Mouse (Mus musculus): Measurements from ENCODE around the gene 4930505A04Rik. TPM values are rescaled to one million over a fixed set of nuclear protein-coding genes. Genes with fewer than 3 reads are reported as not detected.
A peak's percentile ranks its signal among the peaks of the same experiment; 100 is the strongest.

4930505A04Rik gene
- not detected in 2 replicates for polyA plus RNA-seq (2015; fragmentation: Nextera tagmentation; extraction: Ambion mirVana)

DNA sequence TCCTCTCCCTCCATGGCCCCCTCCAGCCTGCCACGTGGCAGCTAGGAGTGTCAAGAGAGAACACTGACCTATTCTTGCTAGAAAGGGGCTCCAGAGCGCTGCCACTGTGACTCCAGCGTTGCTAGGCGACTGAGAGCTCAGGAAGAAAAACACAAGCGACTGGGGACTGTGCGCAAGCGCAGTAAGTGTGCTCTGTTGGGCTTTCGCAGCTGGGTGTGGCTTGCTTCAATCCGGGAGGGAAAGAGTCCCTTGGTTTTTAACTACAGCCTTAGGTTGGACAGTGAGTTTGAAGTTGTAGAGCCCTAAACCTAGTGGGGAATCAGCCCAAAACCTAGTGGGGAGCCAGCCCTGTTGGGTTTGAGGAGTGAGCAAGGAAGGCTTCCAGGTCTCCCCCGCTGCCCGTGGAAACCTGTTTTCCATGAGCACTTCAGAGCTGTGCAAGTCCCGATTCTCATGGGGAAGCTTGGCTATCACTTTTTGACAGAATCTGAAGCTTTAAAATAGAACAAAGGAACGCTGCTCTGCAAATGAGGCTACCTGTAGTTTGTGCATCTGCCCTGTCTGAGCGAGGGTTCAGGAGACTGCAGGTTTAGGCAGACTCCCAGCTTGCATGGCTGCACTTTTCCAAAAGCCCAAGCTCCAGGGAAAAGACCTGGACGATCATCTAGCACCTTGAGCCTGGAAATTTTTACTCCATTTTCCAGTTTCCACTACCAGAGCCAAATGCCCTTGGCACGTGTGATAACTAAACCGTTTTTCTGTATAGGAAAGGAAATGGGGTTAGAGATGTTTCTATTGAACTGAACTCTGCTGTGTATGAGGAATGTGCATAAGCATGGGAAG lies at the start of gene 4930505A04Rik:
Gene 4930505A04Rik, minus strand, starts transcription at position 77 of the 843 bp plus-strand sequence.
- Histone ChIP-seq H3K9me3 (replicated peaks) (no peaks in the 10 kb centered on the region), H3K9ac (peak within 1 kb of the TSS; percentile 71), H3K27me3 (no peaks in the 10 kb centered on the region), H3K4me3 (peak within 1 kb of the TSS; percentile 52), H3K27ac (peak within 1 kb of the TSS; percentile 19), H3K4me1 (peaks cover 17% of the 10 kb centered on the region), H3K36me3 (ENCODE audit: poor library complexity, severe bottlenecking) (no peaks in the 10 kb centered on the region), H3K4me2 (peak within 1 kb of the TSS; percentile 76)
- peak; percentile 98 for ATAC-seq
- WGBS = 8% methylated on average over 17 of the region's 17 CpGs

DNA sequence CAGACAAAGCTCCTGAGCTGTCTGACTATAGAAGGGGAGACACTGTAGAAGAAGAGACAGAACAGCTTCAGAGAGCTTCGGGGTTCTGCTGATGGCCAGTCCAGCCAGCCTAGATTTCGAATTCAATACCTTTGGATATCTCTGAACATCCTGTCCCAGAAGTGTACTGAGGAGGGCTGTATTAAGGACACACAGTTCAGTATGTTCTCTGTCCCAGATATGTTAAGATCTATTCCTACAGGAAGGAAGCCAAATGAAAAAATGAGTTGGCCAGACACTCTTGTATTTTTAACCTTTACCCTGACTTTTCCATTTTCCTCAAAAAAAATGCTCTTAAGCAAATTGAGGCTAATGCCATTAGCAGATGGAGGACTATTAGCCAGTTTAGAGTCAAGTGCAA lies 45.5 kb upstream of the 4930505A04Rik start:
- no peak for ATAC-seq
- Histone ChIP-seq H3K9me3 (replicated peaks) (no peaks in the 10 kb centered on the region), H3K4me2 (no peak overlapping the region), H3K27me3 (no peaks in the 10 kb centered on the region), H3K4me1 (no peaks in the 10 kb centered on the region), H3K9ac (no peak overlapping the region), H3K4me3 (no peak overlapping the region), H3K27ac (no peak overlapping the region), H3K36me3 (ENCODE audit: poor library complexity, severe bottlenecking) (no peaks in the 10 kb centered on the region)
- WGBS = 81% methylated on average over 2 of the region's 2 CpGs

DNA sequence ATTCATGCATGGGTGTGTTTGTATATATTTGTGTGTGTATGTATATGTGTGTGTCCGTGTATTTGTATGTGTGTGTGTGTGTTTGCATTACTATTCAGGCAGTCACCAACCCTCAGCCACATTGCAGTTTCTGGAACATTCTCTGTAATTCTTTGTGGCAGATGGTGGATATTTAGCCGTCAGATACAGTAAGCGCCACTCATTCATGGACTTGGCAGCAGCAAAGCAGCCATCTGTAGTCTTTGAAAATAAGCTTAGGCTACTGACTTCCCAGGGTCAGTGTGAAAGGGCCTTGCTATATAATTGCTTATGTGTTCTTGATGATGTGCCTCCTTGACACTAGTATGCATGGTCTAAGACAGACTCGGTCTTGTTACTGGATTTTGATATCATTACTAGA lies 36.6 kb upstream of the 4930505A04Rik start:
- Histone ChIP-seq H3K9me3 (replicated peaks) (no peaks in the 10 kb centered on the region), H3K4me3 (no peak overlapping the region), H3K4me2 (no peak overlapping the region), H3K27ac (no peak overlapping the region), H3K36me3 (ENCODE audit: poor library complexity, severe bottlenecking) (no peaks in the 10 kb centered on the region), H3K27me3 (no peaks in the 10 kb centered on the region), H3K9ac (no peak overlapping the region), H3K4me1 (no peaks in the 10 kb centered on the region)
- WGBS = 81% methylated on average over 4 of the region's 4 CpGs
- ATAC-seq = peak; percentile 75

DNA sequence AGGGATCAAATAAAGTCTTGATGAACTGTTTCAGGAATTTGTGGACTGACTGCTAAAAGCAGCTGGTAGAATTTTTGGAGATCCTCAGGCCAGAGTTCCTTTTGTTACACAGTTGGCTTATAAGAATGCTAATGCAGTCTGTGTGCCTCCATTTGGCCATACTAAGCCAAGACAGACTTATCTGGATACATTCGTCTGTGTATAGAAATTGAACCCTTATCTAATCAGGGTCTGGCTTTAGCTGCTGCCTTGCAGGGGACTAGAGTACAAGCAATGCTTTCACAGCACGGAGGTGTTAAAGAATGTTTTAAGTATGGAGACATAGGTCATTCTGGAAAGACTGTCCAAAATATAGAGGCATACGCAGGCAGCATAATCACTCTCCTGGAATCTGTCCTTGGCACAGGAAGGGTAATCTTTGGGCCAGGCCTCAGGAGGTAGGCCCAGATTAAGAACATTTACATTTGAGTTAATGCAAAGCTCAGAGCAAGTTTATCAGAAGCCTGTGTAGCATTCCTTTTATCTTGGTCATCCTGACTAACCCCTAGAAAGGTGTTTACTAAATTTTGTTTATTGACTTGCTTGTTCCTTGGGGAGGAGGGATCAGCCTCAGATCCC lies 27.2 kb upstream of the 4930505A04Rik start:
- Histone ChIP-seq H3K27ac (no peak overlapping the region), H3K4me2 (no peak overlapping the region), H3K9ac (no peak overlapping the region), H3K27me3 (no peaks in the 10 kb centered on the region), H3K4me3 (no peak overlapping the region), H3K9me3 (replicated peaks) (no peaks in the 10 kb centered on the region), H3K4me1 (no peaks in the 10 kb centered on the region), H3K36me3 (ENCODE audit: poor library complexity, severe bottlenecking) (no peaks in the 10 kb centered on the region)
- 81% methylated on average over 3 of the region's 3 CpGs for WGBS
- no peak for ATAC-seq

DNA sequence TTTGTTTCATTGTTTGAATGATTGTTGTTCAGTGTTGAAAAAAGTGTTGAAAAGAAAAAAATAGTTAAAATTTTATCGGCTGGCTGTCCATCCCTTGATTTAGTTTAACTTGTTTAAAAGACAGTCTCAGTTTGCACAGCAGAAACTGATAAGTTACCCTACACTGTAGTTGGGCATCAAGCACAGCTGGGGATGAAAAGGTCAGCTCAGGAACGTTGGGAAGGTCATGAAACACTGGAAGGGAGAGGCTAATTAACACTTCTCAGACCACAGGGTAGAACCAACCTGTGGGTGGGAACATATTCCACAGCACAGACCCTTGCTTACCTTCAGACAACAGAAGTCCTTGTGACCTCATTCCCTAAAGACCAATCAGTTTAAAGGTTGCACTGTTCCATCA lies 25.5 kb upstream of the 4930505A04Rik start:
- Histone ChIP-seq H3K4me2 (no peak overlapping the region), H3K9ac (no peak overlapping the region), H3K36me3 (ENCODE audit: poor library complexity, severe bottlenecking) (no peaks in the 10 kb centered on the region), H3K4me3 (no peak overlapping the region), H3K27me3 (no peaks in the 10 kb centered on the region), H3K27ac (no peak overlapping the region), H3K4me1 (no peaks in the 10 kb centered on the region), H3K9me3 (replicated peaks) (no peaks in the 10 kb centered on the region)
- 58% methylated on average over 2 of the region's 2 CpGs for WGBS
- no peak for ATAC-seq

DNA sequence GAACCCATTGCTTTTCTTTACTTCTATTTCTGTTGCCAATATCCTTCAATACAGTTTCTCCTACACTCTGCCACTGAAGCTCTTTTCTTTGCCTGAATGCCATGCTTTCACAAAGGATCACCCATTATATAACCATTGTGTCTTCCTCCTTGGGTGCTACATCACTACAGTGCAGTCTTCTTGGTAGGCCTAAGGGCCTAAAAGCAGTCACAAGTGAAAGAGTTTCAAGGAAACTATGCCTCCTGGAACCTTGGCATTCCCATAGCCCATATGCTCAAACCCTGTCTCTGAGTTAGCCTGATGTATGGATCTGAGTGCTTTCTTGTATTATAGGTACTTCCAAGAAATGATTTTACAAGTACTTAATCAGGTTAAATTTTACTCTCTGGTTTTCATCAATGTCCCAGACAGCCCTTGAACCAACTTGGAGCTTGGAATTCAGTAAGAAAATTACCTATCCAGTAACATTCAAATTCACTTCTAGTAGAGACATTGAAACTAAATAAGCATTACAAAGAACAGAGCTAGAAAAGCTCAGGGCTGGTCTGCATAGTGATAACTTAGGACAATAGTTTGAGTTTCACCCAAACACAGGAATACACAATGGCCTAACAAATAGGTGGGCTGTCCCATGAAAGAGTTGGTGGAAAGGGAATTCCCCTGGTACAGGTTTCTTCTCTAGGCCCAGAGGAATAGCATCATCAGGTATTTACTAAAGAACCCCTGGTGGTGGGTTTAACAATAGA lies 20.1 kb upstream of the 4930505A04Rik start:
- H3K36me3 ChIP-seq (ENCODE audit: poor library complexity, severe bottlenecking) = no peaks in the 10 kb centered on the region
- H3K4me2 ChIP-seq = no peak overlapping the region
- no peak overlapping the region for H3K27ac ChIP-seq
- H3K27me3 ChIP-seq = no peaks in the 10 kb centered on the region
- H3K9ac ChIP-seq = no peak overlapping the region
- H3K9me3 ChIP-seq (replicated peaks) = no peaks in the 10 kb centered on the region
- H3K4me3 ChIP-seq = no peak overlapping the region
- no peaks in the 10 kb centered on the region for H3K4me1 ChIP-seq
- no peak for ATAC-seq

DNA sequence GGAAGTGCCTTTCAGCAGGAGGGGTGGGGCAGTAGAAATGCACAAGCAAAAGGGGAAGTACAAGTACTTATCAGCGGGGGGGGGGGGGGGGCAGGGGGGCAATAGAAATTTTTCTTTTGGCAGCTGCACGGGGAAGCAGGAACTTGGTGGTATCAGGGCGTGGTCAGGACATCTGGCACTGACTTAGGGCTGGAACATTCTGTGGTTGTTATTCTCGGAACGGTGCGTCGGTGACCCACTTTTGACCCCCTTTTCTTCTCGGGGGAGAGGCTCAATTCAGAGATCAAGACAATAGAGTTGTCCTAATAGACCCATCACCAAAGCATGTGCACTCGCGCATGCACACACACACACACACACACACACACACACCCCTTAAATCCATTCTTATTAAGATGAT lies 16.6 kb upstream of the 4930505A04Rik start:
- H3K4me2 ChIP-seq = no peak overlapping the region
- WGBS = 83% methylated on average over 9 of the region's 10 CpGs
- H3K9ac ChIP-seq = no peak overlapping the region
- no peak overlapping the region for H3K27ac ChIP-seq
- no peak for ATAC-seq
- H3K4me3 ChIP-seq = no peak overlapping the region
- H3K36me3 ChIP-seq (ENCODE audit: poor library complexity, severe bottlenecking) = no peaks in the 10 kb centered on the region
- no peaks in the 10 kb centered on the region for H3K27me3 ChIP-seq
- H3K9me3 ChIP-seq (replicated peaks) = no peaks in the 10 kb centered on the region
- H3K4me1 ChIP-seq = no peaks in the 10 kb centered on the region

DNA sequence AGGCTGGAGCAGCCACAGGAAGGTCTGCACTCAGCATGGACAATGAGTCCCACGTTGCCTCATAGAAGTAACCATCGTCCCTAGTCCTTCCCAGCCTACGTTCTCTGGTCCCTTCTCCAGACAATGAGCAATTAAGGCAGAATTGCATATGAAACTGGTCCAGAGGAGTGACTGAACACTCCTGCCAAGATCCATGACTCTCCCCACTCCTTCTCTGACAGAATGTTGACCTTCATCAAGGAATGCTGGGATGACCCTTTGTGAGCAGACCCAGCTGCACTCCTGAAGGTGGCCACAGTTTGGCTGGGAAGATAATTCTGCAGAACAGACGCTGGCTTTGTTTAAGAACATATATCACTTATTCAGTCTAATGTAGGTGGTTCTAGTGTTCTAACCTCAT lies 11.7 kb upstream of the 4930505A04Rik start:
- Histone ChIP-seq H3K36me3 (ENCODE audit: poor library complexity, severe bottlenecking) (no peaks in the 10 kb centered on the region), H3K9me3 (replicated peaks) (no peaks in the 10 kb centered on the region), H3K4me2 (no peak overlapping the region), H3K4me1 (no peaks in the 10 kb centered on the region), H3K9ac (no peak overlapping the region), H3K27ac (no peak overlapping the region), H3K4me3 (no peak overlapping the region), H3K27me3 (no peaks in the 10 kb centered on the region)
- WGBS = 93% methylated on average over 4 of the region's 4 CpGs
- no peak for ATAC-seq

DNA sequence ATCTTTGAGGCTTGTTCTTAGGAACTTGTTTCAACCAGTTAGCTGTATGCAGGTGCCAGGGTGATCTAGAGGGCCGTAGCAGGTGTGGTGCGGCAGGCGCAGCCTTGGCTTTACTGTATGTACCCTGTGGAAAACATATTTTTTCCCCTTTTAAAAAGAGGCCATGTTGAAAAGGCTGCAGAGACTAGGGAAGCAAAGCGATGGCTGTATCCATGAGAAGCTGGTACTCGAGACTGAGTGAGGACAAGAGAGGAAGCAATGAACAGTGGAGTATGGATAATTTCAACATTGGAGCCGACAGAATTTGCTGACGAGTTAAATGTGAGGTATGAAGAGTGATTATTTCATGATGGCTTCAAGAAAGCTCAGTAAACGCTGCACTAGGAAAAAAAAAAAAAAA lies 440 bp downstream of the 4930505A04Rik start:
- H3K27ac ChIP-seq = peak overlapping the region; percentile 15
- H3K4me3 ChIP-seq = peak overlapping the region; percentile 52
- H3K9ac ChIP-seq = 0 out of 2 replicates have a peak overlapping the region, but pooled peaks have one; percentile 71
- H3K36me3 ChIP-seq (ENCODE audit: poor library complexity, severe bottlenecking) = no peaks in the 10 kb centered on the region
- H3K4me1 ChIP-seq = peaks cover 17% of the 10 kb centered on the region
- peak overlapping the region; percentile 76 for H3K4me2 ChIP-seq
- WGBS = 65% methylated on average over 8 of the region's 8 CpGs
- ATAC-seq = peak; percentile 34
- H3K9me3 ChIP-seq (replicated peaks) = no peaks in the 10 kb centered on the region
- H3K27me3 ChIP-seq = no peaks in the 10 kb centered on the region

DNA sequence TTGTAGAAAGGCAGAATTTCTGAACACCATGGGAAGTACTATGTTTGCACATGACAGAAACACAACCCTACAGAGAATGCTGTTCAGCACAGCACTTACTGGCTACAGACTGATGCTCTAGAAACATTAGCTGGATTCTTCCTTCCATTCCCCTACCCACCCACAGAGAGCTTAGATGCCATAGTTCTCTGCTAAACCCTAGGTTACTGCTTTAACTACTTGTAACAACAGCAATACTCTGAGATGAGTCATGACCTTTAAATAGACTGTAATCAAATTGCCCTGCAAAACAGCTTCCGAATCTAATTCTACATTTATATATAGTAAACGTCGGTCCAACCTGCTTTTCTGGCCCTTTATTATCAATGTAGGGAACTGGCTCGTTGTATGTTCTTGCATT lies 17.3 kb downstream of the 4930505A04Rik start:
- no peak for ATAC-seq
- H3K9me3 ChIP-seq (replicated peaks) = no peaks in the 10 kb centered on the region
- no peaks in the 10 kb centered on the region for H3K36me3 ChIP-seq (ENCODE audit: poor library complexity, severe bottlenecking)
- 92% methylated on average over 4 of the region's 4 CpGs for WGBS
- no peak overlapping the region for H3K9ac ChIP-seq
- no peak overlapping the region for H3K27ac ChIP-seq
- H3K4me3 ChIP-seq = no peak overlapping the region
- H3K4me1 ChIP-seq = no peaks in the 10 kb centered on the region
- H3K27me3 ChIP-seq = no peaks in the 10 kb centered on the region
- H3K4me2 ChIP-seq = no peak overlapping the region

DNA sequence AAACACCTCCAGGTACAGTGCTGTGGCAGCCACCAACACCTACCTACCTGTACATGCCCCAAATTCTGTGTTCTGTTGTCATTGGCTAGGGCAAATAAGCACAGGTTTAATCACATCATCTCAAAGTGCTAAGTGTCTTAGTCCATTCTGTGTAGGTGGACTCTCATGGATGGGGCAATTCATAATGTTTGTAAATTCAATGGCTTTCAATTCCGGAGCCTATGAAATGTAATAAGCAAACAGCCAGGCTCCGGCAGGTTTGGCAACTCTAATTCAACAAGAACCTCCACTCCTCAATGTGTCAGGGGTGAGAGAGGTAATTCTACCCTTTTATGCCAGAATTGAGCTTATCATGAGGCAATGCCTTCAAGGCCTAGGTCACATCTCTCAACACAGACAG lies 23.5 kb downstream of the 4930505A04Rik start:
- no peak for ATAC-seq
- Histone ChIP-seq H3K9ac (no peak overlapping the region), H3K4me1 (no peaks in the 10 kb centered on the region), H3K27me3 (no peaks in the 10 kb centered on the region), H3K4me3 (no peak overlapping the region), H3K27ac (no peak overlapping the region), H3K9me3 (replicated peaks) (no peaks in the 10 kb centered on the region), H3K36me3 (ENCODE audit: poor library complexity, severe bottlenecking) (no peaks in the 10 kb centered on the region), H3K4me2 (no peak overlapping the region)
- WGBS = 88% methylated on average over 2 of the region's 2 CpGs

DNA sequence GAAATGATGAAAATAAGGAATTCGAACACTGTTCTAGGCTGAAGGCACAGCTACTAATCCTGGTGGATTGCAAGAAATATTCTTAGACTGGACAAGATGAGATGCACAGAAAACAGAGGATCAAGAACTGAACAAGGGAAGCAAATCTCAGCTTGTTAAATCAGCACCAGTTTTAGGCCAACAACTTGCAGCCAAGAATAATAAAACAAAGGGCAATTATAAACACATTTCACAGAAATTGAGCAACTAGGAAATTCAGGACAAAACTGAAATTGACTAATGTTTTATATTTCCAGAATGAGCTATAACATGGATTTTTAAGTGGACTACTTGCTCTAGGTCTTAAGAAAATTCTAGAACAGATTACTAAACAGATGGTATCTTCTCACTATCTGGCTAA lies 24.1 kb downstream of the 4930505A04Rik start:
- ATAC-seq = no peak
- 92% methylated on average over 1 of the region's 1 CpGs for WGBS
- Histone ChIP-seq H3K27ac (no peak overlapping the region), H3K4me2 (no peak overlapping the region), H3K4me1 (no peaks in the 10 kb centered on the region), H3K36me3 (ENCODE audit: poor library complexity, severe bottlenecking) (no peaks in the 10 kb centered on the region), H3K4me3 (no peak overlapping the region), H3K27me3 (no peaks in the 10 kb centered on the region), H3K9ac (no peak overlapping the region), H3K9me3 (replicated peaks) (no peaks in the 10 kb centered on the region)

Measured in forebrain, embryonic 13.5 days (tissue).